Mouse (Mus musculus): ENCODE measurements at regions not wholly inside any gene's neighbourhood (a gene's known extent, or its start where the extent isn't known, plus 50 kb on each side); places are given as distances from the start of the nearest gene placed in this dataset.

DNA sequence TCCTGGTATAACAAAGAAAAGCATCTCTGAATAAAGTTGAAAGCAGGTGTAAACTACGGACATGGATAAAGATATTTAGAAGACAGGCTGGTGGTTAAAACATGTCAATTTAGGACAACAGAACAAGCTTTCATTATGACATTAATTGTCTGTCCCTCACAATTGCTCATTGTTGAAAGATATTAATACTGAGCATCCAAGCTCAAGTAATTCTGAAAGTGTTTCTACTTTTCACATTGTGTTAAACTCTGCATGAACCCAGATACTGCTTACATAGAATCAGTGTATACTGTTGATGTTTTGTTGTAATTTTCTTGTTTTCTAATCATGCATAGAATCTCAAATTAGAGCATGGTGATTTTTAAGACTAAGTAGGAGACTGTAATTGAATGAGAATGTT is 614.7 kb upstream of the Lingo2 start:
- DNase-seq (ENCODE audit: low spot score) = no peak

DNA sequence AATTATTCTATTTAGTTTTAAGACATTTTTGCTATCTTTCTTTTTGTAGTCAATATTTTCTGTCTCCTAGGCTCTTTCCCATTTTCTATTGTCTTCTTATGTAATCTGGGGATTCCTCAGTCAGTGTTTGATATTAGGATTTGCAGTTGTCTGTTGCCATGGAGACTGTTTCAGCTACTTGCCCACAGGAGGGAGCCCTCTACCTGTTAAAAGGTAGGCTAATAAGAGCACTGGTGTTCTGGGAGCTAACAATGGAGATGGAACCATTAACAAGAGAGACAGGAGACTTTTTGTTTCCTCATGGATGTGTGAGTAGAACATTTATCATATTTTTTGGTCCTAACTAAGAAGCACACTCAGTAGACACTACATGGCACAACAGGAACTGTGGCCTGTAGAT is 608.7 kb upstream of the Lingo2 start:
- DNase-seq (ENCODE audit: low spot score) = peak; percentile 25

DNA sequence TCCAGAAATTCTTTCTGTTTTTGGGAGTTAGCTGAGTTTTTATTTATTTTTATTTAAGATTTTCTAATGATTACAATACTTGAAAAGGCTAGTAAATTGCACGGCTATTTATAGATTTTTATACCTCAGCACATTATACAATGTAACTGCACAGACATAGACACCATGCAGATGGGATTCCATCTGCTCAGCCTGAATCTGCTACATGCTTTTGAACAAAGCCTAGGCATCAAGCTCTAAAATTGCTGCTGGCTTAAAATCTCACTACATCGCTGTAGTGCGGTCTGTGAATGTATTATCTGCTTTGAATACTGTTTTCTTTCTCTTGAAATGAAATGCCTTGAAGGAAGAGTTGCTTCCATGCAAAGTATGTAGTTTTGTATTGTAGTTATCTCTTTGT is 594.5 kb upstream of the Lingo2 start:
- DNase-seq (ENCODE audit: low spot score) = no peak

DNA sequence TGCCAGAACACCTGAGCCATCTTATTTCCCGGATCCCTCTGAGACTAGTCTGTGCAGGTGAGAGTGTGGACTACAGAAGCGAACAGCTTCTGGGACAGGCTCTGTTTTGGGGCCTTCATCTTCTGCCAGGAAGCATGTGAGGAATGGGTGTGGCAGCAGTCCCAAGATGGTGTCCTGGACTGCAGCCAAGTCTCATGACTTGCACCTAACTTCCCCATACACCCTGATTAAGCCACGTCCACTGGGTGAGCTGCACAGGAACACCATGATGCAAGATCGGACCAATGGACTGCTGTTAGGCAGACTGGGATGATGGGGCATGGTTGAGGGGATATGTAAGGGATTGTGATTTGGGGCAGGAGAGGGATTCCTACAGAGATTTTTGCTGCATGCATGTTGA is 556.2 kb upstream of the Lingo2 start:
- DNase-seq (ENCODE audit: low spot score) = no peak
